Mouse (Mus musculus) left cerebral cortex, adult 9 months (tissue): ENCODE results near the gene Tcap.
"Not testable (repeated sequence)": the region's sequence is repeated elsewhere in the genome, so short reads cannot be mapped to it uniquely, and the experiment has no call there.

Experiments used
- DNase-seq, 2 experiments: peaks; one replicate each; pipeline ENCODE4 v3.0.0; 2022; ENCODE audit warnings: low spot score in 2 of 2

Tcap gene

DNA sequence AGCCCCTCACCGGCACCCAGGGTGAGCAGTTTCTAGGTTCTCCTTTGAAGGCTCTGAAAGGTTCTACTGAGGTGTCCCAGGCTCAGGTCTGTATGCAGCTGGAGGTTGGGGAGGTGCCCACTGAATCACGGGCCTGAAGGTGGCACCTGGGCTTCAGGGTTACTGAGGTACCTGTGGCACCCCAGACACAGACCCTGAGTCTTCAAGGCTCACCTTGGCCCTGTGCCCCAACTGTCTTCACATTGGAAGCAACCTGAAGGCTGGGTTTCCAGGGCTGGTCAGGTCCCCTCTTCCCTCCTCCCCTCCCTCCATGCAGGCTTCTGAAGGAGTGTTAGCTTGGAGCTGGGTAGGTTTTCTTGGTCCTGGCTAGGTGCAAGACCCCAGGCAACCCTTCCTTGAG is 2.0 kb upstream of the Tcap start:
- DNase-seq, result no peak

DNA sequence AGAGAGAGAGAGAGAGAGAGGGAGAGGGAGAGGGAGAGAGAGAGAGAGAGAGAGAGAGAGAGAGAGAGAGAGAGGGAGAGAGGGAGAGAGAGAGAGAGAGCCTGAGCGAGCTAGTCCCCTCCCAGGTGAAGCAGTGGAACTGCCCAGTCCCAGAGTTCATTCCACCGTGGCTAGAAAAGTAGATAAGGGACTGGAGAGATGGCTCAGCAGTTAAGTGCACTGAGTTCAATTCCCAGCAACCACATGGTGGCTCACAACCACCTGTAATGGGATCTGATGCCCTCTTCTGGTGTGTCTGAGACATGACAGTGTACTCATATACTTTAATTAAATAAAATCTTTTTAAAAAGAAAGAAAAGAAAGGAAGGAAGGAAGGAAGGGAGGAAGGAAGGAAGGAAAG is 1.2 kb upstream of the Tcap start:
- not testable (repeated sequence) for DNase-seq

- DNase-seq, result no peak
These were observed 605 bp downstream of the Tcap start for GRCm38 (mm10) chr11:98384216-98384615.

DNA sequence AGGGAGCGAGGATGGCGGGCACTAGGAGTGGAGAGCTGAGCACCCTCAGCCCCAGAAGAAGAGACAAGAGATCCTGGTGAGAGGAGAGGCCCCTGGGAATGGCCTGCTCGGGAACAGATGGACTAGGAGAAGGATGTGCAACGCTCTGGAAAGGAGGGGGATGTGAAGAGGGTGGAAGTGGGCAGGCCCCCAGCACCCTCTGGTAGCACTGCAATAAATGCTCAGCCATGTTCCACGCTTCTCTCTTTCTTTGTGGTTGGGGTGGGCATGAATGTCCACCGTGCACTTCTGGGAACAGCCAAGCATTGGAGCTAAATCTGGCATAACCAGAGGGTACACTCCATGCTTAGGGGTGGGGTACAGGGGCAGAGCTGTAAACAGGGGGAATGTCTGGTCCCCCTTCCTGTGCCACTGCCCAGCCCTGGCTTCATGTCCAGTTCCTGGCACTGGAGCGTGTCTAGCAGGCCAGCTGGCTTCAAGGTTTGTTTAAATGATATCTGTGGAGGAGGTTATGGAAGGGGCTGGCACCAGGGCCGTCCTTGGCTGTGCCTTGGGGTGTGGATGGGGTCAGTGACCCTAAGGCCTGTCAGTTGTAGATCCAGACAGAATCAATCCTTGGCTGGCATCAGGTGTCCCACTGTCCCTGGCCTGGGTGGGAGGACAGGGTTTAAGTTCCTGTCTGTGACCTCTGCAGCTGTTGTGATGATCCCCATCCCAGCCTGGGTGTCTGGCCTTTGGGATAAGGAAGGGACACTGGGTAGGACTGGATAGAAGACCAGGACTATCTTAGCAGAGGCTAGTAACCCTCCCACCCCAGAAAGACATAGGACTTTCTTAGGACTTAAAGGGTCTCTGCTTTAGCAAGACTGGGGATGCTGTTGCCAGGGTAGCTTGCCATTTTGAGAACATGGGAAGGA is 1.4 kb downstream of the Tcap start:
- DNase-seq, result no peak

- DNase-seq, result no peak
These were observed 2.3 kb downstream of the Tcap start, which contains the start of gene Pnmt for GRCm38 (mm10) chr11:98385638-98386585. Gene Pnmt (plus strand): TSS chr11:98386450.

DNA sequence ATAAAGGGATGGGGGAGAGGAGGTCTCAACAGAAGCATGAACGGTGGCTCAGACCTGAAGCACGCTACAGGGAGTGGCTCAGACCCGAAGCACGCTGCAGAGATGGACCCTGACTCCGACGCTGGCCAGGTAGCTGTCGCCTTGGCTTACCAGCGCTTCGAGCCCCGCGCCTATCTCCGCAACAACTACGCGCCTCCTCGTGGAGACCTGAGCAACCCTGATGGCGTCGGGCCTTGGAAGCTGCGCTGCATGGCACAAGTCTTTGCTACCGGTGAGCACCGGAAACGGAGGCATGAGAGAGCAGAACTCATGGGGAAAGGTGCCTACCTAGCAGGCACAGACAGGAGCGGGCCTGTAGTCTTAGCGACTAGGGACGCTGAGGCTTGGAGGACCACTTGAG is 3.0 kb downstream of the Tcap start:
- no peak for DNase-seq

DNA sequence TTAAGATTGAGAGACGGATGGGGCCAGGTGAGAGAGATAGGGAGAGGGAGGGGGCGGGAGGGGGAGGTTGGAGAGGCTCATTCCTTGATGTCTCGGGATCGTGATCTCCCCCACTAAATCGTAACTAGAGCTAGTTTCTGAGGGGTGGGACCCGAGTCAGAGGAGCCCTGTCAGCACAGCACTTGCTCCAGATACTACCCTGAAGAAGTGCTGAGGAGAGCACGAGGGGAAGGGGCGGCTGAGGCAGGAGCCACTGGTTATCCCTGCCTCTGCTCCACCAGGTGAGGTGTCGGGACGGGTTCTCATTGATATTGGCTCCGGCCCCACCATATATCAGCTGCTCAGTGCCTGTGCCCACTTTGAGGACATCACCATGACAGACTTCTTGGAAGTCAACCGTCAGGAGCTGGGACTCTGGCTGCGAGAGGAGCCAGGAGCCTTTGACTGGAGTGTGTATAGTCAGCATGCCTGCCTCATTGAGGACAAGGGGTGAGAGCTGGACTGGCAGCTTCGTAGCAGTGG is 3.5 kb downstream of the Tcap start:
- DNase-seq, result no peak

- no peak for DNase-seq
These were observed 4.7 kb downstream of the Tcap start for GRCm38 (mm10) chr11:98388282-98388681.

GRCm38 (mm10) chr11:98389221-98389780 is 5.7 kb downstream of the Tcap start:
- DNase-seq, result peak in 1 of 2 experiments; percentile 74

GRCm38 (mm10) chr11:98390141-98390540 is 6.5 kb downstream of the Tcap start:
- DNase-seq, result no peak

DNA sequence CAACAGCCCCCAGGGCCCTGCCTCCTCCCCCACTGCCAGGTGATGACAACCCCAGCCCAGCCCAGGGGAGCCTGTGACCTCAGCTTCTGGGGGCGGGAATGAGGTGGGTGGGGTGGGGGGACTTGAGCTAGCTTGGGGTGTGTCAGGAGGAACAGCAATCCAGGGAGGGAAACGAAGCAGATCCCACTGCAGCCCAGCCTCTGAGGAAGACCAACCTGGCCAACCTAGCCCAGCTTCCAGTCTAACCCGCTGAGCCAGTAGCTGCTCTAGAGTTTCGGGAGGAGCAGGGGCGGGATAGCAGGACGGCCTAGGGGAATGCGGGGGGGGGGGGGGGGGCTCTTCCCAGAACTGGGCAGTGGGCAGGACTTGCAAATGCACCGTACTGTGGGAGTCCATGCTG is 8.4 kb downstream of the Tcap start:
- DNase-seq, result no peak

DNA sequence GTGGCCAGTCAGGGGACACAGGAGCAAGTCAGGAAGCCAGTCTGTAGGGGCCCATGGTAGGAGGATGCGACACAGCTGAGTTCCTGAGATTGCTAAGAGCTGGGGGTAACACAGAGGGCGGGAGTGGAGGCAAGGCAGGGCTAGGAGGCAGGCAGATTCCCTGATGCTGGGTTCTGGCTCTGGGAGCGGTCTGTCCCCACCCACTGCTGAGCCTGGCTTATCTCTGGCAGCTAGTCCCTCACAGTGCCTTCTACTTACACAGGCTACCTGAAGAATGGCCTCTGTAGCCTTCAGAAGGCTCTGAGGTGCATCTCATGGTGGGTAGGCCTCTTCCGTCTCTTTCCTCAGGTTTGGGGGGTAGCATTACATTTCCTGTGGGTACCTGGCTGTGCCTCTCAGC is 9.0 kb downstream of the Tcap start:
- DNase-seq, result no peak

DNA sequence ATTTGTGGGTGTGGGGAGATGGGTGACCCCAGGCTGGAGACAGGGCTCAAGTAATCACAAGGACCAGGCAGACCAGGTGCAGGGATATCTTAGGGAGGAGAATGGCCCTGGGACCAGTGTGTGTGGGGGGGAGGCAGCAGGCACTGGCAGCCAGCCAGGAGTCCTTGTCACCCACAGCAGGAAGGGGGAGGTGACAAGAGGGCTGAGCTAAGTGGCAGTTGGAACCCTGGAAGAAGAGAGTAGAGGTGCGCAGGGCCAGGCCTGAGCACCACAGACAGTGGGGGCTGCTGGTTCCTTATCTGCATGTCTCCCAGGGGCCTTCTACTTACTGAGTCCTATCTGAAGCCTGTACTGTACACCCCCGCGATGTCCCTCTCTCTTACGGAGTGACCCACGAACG is 9.7 kb downstream of the Tcap start:
- DNase-seq, result no peak

GRCm38 (mm10) chr11:98394301-98394700 is 10.7 kb downstream of the Tcap start:
- DNase-seq, result no peak

GRCm38 (mm10) chr11:98395041-98395440 is 11.4 kb downstream of the Tcap start:
- DNase-seq, result no peak

GRCm38 (mm10) chr11:98397946-98398345 is 14.3 kb downstream of the Tcap start:
- DNase-seq, result no peak

- peak; percentile 86 to 91 for DNase-seq
These were observed 16.6 kb downstream of the Tcap start, which contains the start of gene Pgap3 for GRCm38 (mm10) chr11:98400161-98400726. Gene Pgap3 (minus strand): TSS chr11:98400490.

- no peak for DNase-seq
These were observed 17.2 kb downstream of the Tcap start for GRCm38 (mm10) chr11:98400816-98401215.

- DNase-seq, result no peak
These were observed 23.0 kb downstream of the Tcap start for GRCm38 (mm10) chr11:98406621-98407020.

GRCm38 (mm10) chr11:98408872-98409271 is 25.3 kb downstream of the Tcap start:
- no peak for DNase-seq

- no peak for DNase-seq
These were observed 25.8 kb downstream of the Tcap start for GRCm38 (mm10) chr11:98409341-98409822.
